Mouse (Mus musculus) ZHBTc4 (cell line): ENCODE results near the gene Larp1.
"Not testable (repeated sequence)": the region's sequence is repeated elsewhere in the genome, so short reads cannot be mapped to it uniquely, and the experiment has no call there.

Source experiments
- DNase-seq: peaks from one replicate; pipeline ENCODE4 v3.0.0-alpha.2; 2011; ENCODE audit warnings: low read depth, low spot score

Larp1 gene

DNA sequence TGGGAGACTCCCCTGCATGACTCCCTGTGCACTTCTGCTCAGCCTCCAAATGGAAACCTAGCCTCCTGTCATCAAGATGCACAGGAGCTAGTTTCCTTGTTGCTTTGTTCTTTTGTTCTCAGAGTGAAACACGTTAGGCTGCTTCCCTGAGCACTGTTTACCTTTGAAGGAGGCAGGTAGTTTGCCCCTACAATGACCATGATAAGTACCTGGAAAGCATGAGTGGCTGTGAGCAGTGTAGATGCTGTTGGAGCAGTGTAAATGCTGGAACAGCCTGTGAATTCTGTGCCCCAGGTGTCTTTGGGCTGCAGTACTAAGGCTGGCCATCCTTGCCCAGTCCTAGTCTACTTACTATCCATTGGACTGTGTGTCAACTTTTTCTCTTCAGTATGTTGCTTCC is 18.0 kb downstream of the Larp1 start:
- DNase-seq: no peak

DNA sequence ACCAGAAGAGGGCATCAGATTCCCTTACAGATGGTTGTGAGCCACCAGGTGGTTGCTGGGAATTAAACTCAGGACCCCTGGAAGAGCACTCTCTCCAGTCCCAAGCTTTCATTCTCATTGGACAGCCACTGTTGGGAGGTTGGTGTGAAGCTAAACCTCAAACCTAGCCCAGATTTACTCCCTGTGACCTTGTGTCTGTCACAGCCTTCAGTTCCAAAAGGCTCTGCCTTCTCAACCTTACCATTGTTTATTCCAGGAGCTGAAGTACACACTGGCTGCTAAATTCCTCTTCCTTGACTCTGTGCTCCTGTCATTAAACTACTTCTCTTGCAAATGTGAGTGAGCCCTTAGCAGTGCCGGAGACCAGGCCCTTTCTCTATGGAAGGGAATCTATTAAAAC is 20.1 kb downstream of the Larp1 start:
- peak; percentile 79 for DNase-seq

DNA sequence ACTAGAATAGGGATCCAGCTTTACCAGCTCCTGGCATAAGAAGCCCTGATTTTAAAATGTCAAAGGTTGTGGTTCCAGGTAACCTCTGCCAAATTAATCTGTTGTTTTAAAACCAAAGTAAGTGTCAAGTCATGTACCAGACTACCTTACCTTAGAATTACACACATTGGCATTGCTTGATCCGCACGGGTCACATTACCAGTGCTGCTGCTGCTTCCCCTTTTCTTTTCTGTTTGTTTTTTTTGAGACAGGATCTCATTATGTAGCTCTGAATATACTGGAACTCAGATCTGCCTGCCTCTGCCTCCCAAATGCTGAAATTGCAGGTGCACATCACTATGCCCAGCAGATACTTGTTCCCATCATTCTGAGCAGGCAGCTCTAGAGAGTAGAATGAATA is 21.0 kb downstream of the Larp1 start:
- DNase-seq: no peak

DNA sequence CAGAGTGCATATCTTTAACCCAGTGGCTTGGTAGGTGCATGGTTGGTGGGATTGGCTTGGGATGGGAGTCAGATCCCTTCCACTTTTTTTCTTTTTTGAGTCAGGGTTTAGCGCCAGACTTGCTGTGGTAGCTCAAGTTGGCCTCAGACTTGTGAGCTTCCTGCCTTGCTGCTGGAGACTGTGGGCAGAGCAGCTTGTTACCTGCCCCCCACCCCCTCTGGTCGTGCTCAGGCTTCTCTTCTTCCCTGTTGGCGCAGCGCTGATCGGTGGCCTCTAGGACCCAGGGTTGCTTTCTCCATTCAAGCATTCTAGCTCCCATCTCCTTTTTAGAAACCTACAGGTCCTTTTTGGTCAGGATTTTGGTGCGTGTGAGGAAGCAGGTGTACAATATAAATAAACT is 22.3 kb downstream of the Larp1 start:
- DNase-seq: no peak

DNA sequence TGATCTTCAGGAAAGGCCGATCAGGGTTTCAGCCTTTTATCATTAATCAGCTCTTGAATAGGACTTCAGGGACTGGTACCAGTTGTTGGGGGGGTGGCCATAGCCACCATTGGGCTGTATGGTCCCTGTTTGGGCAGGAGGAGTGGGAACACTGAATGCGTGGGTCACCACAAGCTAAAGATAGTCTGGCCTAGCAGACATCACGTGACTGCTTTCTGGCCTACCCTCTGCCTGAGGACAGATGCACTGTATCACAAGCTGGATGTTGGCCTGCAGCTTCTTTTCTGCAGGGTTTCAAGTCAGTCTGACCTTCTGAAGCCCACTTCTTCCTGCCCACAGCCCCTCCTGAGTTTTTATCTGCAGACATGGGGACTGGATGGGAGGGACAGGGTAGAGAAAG is 24.8 kb downstream of the Larp1 start:
- no peak for DNase-seq

DNA sequence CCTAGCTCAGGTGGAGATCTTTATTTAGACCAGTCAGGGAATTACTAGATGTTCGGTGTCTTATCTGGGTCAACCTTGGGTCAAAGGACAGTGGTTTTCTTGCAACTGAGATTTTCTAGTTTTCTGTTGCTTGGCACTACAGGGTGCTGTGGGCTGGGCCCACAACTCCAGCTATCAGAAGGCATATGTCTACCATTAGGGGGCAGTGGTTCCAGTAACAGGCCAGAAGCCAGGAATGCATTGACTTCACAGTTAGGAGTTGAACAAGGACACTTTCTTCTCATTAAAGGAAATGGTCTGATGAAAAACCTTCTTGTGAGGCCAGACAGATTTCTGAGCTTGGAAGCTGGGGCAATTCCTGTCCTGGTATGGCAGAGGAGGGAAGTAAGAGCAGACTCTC is 30.2 kb downstream of the Larp1 start:
- DNase-seq: peak; percentile 81

DNA sequence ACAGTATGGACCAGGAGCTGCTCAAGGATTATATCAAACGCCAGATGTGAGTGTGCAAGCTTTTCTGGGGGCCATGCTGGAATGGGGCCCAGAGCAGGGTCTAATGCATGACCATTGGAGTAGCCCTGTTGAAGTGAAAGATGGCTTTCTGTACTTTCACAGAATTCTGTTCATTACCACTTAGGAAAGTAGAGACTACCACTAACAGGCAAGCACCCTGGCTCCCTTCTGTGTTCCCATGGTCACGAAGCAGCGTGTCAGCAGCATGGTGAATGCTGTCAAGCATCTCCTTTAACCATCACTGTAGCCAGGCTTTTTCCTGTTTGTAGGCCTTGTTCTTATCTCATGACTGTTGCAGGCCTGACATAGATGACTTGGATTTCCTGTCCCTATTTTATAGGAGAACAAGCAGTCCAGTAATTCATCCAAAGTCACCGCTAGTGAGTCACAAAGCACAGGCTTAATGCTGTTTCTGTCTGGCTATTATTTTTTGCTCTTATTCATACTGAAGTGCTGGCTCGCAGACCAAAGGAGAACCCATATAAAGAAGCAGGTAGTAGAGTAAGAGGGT is 34.1 kb downstream of the Larp1 start:
- no peak for DNase-seq

DNA sequence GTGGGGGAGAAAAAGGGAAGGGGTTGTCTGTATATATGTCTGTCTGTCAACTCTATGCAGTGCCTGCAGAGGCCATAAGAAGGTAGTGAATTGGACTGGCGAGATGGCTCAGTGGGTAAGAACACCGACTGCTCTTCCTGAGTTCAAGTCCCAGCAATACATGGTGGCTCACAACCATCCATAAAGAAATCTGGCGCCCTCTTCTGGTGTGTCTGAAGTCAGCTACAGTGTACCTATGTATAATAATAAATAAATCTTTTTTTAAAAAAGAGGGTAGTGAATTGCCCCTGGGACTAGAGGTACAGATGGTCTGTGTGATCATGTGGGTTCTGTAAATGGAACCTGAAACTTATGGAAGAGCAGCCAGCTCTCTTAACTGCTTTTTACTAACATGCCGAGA is 37.6 kb downstream of the Larp1 start:
- no peak for DNase-seq

DNA sequence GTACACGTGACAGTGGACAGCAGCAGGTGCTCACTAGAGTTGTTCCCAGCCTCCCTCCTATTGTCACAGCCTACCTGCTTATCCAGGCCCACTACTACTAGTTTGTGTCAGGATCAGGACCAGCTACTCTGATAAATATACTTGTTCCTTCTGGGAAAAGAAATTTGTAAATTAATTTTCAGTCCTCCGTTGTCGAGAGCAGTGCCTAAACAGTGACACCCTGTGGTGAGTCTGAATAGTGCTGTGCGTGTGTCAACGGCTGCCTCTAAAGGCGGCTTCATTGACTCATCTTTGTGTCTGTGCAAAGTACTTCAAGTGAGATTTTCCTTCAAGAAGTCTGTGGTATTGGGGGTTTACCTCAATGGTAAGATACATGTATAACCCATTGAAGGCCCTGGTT is 48.6 kb downstream of the Larp1 start:
- DNase-seq: peak; percentile 60

DNA sequence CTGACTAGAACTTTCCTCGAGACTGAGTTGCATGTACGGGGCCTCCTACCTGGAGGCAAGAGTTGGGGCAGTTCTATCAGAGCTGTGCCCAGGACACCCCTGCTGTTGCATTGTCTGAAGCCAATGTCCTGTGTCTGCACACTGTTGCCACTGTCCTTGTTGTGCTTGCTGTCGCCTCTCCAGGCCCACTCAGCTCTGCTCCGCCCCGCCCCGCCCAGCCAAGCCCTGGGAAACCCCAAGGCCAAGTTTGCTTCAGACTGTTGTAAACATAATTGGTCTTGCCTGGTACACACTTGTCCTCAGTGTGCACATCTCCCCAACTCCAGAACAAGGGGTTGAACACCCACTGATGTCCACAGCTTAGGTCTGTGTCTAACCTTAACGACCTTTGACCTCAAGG is 50.9 kb downstream of the Larp1 start:
- DNase-seq: not testable (repeated sequence)

DNA sequence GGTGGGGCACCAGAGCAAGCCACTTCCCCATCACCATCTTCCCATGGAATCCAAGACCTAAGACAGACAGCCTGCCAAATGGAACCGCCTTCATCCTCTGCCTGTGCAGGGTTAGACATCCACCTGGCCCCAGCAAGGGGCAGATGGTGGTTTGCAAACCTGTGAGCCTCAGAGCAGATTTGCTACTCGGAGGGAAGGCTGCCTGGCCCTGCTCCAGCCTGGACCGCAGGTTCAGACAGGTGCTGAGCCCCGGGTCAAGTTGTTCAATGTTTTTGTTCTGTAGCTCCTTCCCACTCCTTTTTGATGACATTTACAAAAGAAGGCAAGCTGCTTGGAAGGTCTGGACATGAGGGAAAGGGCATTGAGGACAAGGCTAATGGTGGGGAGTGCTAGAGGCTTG is 52.4 kb downstream of the Larp1 start:
- DNase-seq: not testable (repeated sequence)

DNA sequence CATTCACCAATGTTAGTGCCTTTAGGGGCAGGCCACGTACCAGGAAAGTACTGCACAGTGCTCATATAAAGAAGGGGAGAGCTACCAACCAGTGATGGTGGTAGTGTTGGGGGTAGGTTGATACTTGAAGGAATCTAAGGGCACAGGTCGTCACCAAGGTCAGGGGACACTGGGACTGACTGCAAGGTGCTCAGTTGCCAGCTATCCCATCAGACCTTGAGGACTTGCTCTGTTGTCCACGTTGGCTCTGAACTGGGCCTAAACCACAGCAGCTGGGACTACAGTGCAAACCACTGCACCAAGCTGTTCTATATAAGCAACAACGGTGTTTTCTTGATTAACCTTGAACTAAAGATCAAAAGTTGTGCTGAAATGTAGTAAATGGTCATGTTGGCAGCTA is 53.7 kb downstream of the Larp1 start:
- DNase-seq: no peak

DNA sequence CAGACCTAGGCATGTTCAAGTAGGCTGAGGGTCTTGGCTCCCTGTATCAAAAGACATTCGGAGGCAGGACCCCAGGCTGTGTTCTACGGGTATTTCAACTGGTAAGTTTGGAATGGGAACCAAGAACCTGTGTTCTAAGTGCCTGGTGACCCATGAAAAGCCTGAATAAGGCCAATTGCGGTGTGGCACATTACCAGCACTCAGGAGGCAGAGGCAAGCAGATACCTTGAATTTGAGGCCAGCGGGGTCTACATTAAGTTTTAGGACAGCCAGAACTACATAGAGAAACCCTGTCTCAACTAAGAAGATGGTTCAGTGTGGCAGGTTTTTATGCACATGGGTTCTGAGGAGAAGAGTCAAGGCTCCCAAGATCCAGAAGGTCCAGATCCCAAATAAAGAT is 56.2 kb downstream of the Larp1 start:
- no peak for DNase-seq

DNA sequence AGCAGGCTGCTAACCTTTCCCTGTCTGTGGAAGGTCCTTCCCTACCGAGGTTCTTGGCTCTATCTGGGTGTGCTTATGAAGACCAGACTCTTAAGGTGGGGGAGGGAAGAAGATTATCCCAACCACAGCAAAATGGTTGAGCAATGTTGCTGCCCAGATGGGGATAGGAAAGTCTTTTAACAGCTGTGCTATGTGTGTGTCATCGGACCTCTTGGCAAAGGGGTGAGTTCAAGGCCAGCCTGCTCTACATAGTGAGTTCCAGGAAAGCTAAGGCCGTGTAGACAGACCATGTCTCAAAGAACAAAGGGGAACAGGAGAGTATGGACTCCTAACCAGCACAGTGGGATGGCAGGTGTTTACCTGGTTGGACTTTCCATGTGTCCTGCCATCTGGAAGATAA is 64.1 kb downstream of the Larp1 start:
- DNase-seq: no peak

DNA sequence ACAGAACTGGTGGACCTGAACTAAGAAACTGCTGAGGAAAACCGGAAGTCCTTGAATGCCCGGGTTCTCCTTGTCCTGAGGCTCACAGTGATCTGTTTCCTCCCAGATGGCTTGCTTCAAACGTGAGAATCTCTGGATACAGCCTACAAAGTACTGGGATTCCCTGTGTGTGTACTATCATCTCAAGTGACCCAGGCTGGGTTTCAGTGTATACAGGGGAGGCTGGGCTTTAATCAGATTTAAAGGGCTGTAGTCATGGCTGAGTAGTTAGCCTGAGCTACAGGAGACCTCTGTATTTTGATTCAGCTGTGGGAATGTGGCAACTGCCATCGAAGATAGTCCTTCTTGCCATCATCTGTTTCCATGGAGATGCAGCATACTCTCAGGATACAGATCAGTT is 68.4 kb downstream of the Larp1 start:
- DNase-seq: no peak

DNA sequence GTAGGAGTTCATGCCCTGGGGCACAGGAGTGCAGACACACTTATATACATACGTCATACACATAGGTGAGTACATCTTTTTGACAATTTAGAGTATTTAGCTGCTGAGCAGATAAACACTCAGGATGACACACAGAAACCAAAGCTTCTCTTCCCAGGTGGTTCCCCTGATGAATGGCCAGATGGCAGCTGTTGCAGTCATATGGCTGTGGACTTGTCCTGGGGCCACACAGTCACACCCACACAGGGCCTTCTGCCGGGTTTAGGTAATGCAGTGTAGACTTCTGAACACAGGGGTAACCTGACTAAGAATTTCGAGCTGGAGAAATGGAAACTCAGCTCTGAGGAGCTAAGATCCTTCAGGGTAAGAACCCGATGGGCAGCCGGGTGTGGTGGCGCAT is 72.9 kb downstream of the Larp1 start:
- DNase-seq: no peak

DNA sequence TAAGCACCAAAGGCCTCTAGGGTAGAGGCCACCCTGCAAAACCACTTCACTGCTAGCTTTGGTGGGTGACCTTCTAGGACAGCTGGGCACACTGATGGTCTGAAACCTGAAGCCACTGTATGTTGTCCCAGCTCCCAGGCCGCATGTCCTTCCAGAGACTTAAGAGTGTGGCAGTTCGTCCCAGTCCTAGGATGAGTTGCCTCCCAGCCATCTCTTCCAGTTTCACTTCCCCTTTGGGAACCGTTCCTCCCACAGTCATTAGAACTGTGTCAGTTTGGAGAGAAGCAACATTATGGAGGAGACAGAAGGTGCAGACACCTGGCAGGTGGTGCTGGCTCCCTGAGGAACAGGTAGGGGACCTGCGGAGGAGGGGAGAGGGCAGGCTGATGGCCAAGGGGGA is 83.7 kb downstream of the Larp1 start:
- DNase-seq: no peak

DNA sequence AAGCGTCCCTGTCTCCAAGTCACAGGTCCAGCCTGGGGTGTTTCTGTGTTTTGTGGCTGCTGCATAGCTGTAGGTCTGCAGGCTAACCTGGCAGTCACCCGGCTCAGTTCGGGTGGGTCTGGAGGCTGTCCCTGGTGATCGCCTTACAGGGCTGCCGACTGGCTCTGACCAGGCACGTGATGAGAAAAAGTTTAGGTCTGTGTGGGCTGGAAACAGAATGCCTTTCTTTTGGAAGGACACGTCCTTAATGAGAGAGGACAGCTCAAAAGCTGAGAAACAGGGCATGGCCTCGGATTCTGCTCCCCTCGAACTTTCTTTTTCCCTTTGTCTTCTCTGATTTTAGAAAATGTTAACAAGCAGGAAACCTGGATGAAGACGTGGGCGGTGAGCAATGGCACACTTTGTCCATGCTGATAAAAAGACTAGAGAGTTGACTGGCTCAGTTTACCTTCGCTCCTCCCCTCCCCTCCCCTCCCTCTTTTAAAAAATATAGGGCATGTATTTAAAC is 84.2 kb downstream of the Larp1 start, which contains the start of gene Gm12248:
Gene Gm12248, minus strand, starts transcription at position 114 of the 508 bp plus-strand sequence.
- DNase-seq: peak; percentile 49

DNA sequence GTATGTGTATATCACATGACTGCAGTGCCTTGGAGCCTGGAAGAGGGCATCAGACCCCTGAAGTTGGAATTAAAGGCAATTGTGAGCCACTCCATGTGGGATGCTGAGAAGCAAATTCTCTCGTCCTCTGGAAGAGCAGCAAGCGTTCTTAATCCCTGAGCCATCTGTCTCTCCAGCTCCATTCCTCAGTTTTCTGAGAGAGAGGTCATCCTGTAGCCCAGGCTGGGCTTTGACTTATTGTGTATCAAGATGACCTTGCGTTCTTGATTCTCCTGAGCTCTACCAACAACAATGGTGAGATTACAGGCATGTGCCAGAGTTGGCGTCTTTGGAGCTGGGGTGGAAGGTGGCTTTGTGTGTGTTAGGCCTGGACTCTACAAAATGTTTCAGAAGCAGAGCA is 85.9 kb downstream of the Larp1 start:
- DNase-seq: no peak

DNA sequence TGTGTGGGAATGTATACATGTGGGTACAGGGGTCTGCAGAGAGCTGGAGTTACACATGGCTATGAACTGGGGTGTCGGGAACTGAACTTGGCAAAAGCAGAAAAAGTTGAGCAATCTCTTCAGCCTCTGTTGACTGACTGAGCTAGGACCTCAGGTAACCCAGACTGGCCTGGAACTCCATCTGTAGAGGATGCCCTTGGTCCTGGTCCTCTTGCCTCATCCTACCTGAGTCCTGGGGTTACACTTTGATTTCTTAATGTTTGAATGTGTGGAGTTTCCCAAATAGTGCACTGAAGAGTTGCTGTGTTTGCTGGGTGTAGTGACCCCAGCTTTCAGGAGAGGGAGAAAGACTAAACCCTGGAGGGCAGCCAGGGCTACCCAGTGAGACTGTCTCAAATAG is 86.7 kb downstream of the Larp1 start:
- no peak for DNase-seq

DNA sequence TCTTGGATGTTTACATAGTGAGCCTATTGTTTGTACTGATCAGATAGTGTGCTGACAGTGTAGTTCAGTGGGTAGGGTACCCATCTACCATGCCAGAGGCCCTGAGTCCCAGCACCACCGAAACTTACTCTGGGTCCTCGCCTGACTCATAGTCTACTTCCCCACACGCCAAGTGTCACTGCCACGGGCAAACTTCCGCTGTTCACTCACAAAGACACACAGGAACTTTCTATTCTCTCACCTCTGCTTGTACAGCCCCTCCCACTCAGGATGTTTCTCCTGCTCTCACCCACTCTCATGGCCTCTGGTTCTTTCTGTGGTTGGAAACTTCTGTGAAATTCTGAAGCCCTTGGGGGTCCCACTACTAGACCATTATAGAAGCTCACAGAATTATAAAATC is 87.3 kb downstream of the Larp1 start:
- no peak for DNase-seq

DNA sequence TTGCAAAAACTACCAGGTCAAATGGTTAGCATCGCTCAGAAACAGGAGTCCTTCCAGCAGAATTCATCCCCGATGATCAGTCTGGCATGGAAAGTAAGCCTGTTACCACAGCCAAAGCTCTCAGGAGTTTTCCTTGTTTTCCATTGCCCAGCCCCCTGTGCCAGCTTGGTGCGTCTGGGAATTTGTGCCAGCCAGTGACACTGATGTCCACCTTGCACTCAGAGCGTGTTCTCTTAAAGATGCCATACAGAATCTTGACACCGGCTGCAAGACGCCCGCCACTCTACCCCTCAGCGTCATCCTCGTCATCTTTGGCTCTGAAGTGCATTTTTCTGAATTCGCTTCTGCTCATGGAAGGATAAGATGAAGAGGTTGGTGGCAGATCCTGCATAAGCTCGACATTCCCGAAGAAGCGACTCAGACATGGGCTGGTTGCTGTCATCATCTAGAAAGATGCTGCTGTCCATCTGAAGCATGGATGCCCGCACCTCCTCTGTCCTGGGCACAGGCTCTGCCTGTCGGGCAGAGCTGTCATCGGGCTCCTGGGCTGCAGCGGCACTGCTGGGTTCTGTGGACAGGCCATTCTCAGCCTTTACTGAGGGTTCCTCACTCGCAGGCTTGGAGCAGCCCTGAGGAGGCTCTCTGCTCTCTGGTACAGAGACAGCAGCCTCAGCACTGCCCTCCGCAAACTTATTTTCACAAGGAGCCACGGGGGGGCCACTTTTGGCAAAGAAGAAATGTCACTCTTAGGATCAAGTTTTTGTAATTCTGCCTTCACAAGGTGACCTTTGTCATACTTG is 88.2 kb downstream of the Larp1 start:
- DNase-seq: no peak

DNA sequence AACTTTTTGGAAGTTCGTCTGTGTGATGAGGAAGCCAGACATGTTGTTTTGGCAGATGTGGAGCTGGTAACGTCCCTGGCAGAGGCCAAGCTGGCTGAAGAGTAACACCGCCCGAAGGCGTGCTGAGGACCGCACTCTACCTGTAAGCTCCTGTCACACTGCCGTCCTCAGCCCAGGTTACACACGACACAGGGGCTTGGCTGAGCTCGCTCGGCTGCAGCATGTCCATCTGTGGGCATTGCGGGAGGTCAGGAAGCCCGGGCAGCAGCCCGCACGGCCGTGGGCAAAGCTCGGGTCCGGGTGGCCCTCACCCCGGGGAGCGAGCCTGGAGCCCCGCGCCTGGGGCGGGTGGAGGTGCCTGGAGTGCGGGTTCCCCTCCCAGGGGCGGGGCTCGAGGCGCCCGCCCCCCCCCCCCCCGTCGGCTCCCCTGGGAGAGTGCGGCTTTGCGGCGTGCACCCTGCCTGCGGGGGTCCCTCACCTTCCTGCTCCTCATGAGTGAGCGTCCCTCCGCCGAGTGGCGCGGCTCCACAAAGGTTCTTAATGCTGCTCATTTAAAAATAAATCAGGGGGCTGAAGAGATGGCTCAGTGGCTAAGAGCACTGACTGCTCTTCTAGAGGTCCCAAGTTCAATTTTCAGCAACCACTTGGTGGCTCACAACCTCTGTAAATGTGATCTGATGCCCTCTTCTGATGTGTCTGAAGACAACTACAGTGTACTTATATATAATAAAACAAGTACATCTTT is 88.9 kb downstream of the Larp1 start:
- peak; percentile 32 for DNase-seq
